Mouse (Mus musculus): ENCODE results near the gene Tcte1.

- TF ChIP-seq POLR2A (IDR thresholded peaks at IDR 0.05; ENCODE audit: borderline replicate concordance, low read depth, low read length) (no peak), CTCF (IDR thresholded peaks at IDR 0.05; ENCODE audit: low read depth, low read length) (no peak)
Observed at GRCm38 (mm10) chr17:45544001-45544872, 21.0 kb downstream of the Tcte1 start.

Data from bone marrow macrophage, adult 2 months (primary cell).